Mouse (Mus musculus) retina, postnatal 1 day (tissue): ENCODE measurements around the gene Gm10428.

Experiments
- DNase-seq: peaks from one replicate; pipeline ENCODE4 v3.0.0-alpha.2; 2012

Gm10428 gene

GRCm38 (mm10) chr11:62788935-62789616 lies 36.2 kb downstream of the Gm10428 start, which contains the start of gene Zfp286:
Zfp286 (minus strand) TSS chr11:62789462.
- peak; percentile 97 for DNase-seq

GRCm38 (mm10) chr11:62789617-62789936 lies 36.7 kb downstream of the Gm10428 start:
- no peak for DNase-seq
